Mouse (Mus musculus): Measurements from ENCODE around the gene Gm28551. TPM values are rescaled to one million over a fixed set of nuclear protein-coding genes. Genes with fewer than 3 reads are reported as not detected.
"Not testable (repeated sequence)": the region's sequence is repeated elsewhere in the genome, so short reads cannot be mapped to it uniquely, and the experiment has no call there.

Gm28551 gene
- 0.02 and 0.03 TPM in 2 replicates for polyA plus RNA-seq (2012; rRNA removed)
- polyA plus RNA-seq (2014; fragmentation: Nextera tagmentation; extraction: Ambion mirVana) = 0.19 and 0.28 TPM in 2 replicates

DNA sequence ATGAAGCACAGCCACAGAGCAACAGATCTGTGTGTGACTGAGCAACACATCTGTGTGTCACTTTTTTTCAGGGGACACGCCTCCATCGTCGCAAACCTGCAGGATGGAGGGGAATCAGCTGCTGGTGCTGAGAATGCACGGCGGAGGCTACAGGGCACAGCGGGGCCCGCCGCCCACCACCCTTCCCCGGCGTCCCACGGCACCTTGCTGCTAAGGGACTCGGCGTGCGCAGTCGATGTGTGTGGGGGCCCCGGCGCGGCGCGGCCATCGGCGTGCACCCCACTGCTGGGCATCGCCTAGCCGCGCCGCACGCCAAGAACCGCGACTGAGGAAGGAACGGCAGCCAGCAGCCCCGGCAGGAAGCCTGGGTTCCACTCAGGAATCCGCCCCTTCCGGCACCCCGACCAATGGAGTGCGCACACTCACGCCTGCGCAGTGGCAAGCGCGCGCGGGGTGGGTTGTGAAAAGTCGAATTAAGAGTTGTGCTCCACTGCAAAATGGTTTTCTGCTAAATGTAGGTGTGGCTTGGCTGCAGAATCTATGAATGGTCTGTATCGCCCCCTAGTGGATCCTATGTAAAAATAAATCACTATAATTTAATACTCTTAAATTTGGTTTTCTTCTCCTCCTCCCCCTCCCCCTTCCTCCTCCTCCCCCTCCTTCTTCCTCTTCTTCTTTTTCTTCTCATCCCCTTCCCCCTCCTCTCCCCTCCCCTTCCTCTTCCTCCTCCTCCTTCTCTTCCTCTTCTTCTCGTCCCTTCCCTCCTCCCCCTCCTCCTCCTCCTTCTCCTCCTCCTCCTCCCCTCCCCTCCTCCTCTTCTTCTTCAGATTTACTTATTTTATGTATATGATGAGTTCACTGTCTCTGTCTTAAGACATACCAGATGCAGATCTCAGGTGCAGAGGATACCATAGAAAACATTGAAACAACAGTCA, at the start of gene Gm28551, which contains the start of the genes Asdurf and Asnsd1:
Gm28551 (minus strand) TSS at position 341 of the 935 bp plus-strand sequence.
Asdurf (minus strand) TSS at position 293 of the 935 bp plus-strand sequence.
Asnsd1 (minus strand) TSS at position 426 of the 935 bp plus-strand sequence.
- peaks cover 9% of the 10 kb centered on the region for H3K36me3 ChIP-seq (replicated peaks; ENCODE audit: control insufficient read depth, insufficient read depth, low read depth)
- H3K27me3 ChIP-seq (ENCODE audit: control insufficient read depth, insufficient read depth, low read length) = no peaks in the 10 kb centered on the region
- ATAC-seq (ENCODE audit: insufficient read depth) (peak; percentile 100), DNase-seq (ENCODE audit: low read depth in 3 of 3, low spot score in 3 of 3) (peak; percentile 89 to 96 (median 91))
- H3K4me2 ChIP-seq (ENCODE audit: low read depth) = peak within 1 kb of the TSS; percentile 86
- WGBS (ENCODE audit: insufficient replicate concordance) = under 1% methylated on average over 43 of the region's 44 CpGs
- H3K9ac ChIP-seq (replicated peaks) = peak within 1 kb of the TSS; percentile 79
- H3K4me1 ChIP-seq (replicated peaks; ENCODE audit: control insufficient read depth in 2 of 2, insufficient read depth in 2 of 2, low read length in 1 of 2) = no peaks in the 10 kb centered on the region; a peak in 2 of 4 replicates
- no peaks in the 10 kb centered on the region for H3K9me3 ChIP-seq (ENCODE audit: control insufficient read depth, low read length)
- TF ChIP-seq EP300 (IDR thresholded peaks at IDR 0.05; ENCODE audit: low read depth) (no peak), CTCF (IDR thresholded peaks at IDR 0.05; ENCODE audit: low read depth) (peak; percentile 72)
- H3K4me3 ChIP-seq (ENCODE audit: insufficient read depth in 1 of 2, low read depth in 2 of 2, low read length in 2 of 2) = peak within 1 kb of the TSS; percentile 81 to 88
- H3K27ac ChIP-seq = peak within 1 kb of the TSS; percentile 88

DNA sequence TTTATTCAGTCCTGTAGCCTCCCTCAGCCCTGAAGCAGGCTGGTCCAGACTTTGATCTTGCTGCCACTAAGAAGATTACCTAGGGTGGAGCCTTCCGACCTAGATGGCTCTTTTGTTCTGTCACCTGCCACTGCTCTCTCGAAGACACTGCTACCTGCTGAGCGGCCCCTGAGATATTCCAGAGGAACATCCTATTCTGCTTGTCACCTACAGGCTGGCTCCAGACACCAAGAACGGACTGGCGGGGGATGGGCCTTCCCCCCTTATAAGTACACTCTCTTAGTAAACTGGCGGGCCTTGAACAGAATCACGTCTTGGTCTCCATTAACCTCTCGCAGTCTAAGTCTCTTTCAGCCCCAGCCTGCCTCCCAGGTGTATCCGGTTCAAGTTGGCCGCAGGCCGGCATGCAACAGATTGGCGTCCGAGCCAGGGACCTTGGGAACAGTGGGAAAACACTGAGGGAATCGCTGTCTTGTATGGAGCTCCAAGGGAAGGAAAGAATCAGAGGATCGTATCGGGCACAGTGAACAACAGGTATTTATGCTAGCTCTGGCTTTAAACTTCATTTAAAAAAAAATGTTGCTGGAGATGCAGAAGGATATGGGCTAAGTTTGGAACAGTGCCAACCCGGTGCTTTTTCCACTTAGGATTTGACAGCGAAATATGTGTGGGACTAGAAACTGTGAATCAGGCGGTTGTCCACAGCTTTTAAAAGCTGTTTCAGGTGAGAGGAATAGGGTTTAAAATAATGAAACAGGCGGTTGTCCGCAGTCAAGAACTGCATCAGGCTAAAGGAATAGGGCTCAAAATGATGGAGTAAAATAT, 41.7 kb upstream of the Gm28551 start:
- H3K27me3 ChIP-seq (ENCODE audit: control insufficient read depth, insufficient read depth, low read length); H3K4me3 ChIP-seq (ENCODE audit: insufficient read depth in 1 of 2, low read depth in 2 of 2, low read length in 2 of 2); H3K4me2 ChIP-seq (ENCODE audit: low read depth); H3K4me1 ChIP-seq (replicated peaks; ENCODE audit: control insufficient read depth in 2 of 2, insufficient read depth in 2 of 2, low read length in 1 of 2); DNase-seq (ENCODE audit: low read depth in 3 of 3, low spot score in 3 of 3); H3K27ac ChIP-seq; H3K9me3 ChIP-seq (ENCODE audit: control insufficient read depth, low read length); H3K9ac ChIP-seq (replicated peaks); H3K36me3 ChIP-seq (replicated peaks; ENCODE audit: control insufficient read depth, insufficient read depth, low read depth); ATAC-seq (ENCODE audit: insufficient read depth): not testable (repeated sequence)
- 42% methylated on average over 21 of the region's 21 CpGs for WGBS (ENCODE audit: insufficient replicate concordance)

DNA sequence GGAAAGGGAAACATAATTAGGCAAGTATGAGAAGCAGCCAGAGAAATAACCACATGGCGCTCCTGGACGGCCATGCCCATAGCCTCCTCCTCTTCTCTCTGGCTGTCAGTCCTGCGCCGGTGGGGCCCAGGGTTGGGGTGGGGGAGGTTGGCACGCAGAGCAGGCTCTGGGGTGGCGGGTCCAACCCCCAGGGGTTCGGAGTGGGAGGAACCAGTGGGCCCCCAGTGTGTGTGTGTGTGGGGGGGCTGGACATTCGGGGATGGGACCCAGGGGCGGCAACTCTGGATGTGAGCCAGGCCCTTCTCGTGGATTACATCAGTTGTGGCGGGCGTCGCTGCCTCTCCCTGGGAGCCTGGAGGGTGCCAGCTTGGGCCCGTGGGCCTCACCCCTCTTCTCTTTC, 36.3 kb upstream of the Gm28551 start:
- DNase-seq (ENCODE audit: low read depth in 3 of 3, low spot score in 3 of 3) (no peak), ATAC-seq (ENCODE audit: insufficient read depth) (no peak)
- Histone ChIP-seq H3K4me2 (ENCODE audit: low read depth) (no peak overlapping the region), H3K9me3 (ENCODE audit: control insufficient read depth, low read length) (no peaks in the 10 kb centered on the region), H3K4me1 (replicated peaks; ENCODE audit: control insufficient read depth in 2 of 2, insufficient read depth in 2 of 2, low read length in 1 of 2) (no peaks in the 10 kb centered on the region), H3K36me3 (replicated peaks; ENCODE audit: control insufficient read depth, insufficient read depth, low read depth) (no peaks in the 10 kb centered on the region), H3K27me3 (ENCODE audit: control insufficient read depth, insufficient read depth, low read length) (no peaks in the 10 kb centered on the region), H3K4me3 (ENCODE audit: insufficient read depth in 1 of 2, low read depth in 2 of 2, low read length in 2 of 2) (no peak overlapping the region), H3K27ac (no peak overlapping the region), H3K9ac (replicated peaks) (no peak overlapping the region)
- WGBS (ENCODE audit: insufficient replicate concordance) = 74% methylated on average over 14 of the region's 14 CpGs
- no peak for TF ChIP-seq EP300 (IDR thresholded peaks at IDR 0.05; ENCODE audit: low read depth)
- no peak for TF ChIP-seq CTCF (IDR thresholded peaks at IDR 0.05; ENCODE audit: low read depth)

DNA sequence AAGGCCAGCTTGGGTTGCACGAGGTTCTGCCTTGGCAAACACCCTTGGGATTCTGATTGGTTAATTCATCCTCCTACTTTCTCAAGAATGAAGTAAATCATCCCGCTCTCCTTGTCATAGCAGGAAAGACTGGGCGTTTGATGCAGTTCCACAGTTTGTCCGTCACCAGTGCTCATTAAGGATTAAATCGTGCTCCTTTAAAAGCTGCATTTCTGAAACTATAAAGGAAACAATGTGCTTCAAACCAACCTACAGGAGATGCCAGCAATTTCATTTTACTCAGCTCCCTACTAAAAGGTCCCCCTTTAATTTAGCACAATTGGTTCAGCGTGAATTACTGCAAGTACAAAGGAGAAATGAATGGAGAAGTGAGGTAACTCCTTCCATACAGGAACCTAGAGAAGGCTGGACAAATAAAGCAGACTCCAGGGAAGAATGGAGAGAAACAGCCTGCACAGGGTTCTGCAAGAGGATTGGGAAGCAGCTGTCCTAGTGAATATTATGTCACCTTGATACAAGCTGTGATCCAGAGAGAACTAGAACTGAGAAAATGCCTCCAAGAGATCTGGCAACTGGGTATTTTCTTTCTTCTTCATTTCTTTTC, 31.7 kb upstream of the Gm28551 start:
- WGBS (ENCODE audit: insufficient replicate concordance) = 55% methylated on average over 6 of the region's 6 CpGs
- Histone ChIP-seq H3K27ac (no peak overlapping the region), H3K4me1 (replicated peaks; ENCODE audit: control insufficient read depth in 2 of 2, insufficient read depth in 2 of 2, low read length in 1 of 2) (no peaks in the 10 kb centered on the region), H3K9me3 (ENCODE audit: control insufficient read depth, low read length) (no peaks in the 10 kb centered on the region), H3K27me3 (ENCODE audit: control insufficient read depth, insufficient read depth, low read length) (no peaks in the 10 kb centered on the region), H3K4me2 (ENCODE audit: low read depth) (no peak overlapping the region), H3K36me3 (replicated peaks; ENCODE audit: control insufficient read depth, insufficient read depth, low read depth) (no peaks in the 10 kb centered on the region), H3K9ac (replicated peaks) (no peak overlapping the region), H3K4me3 (ENCODE audit: insufficient read depth in 1 of 2, low read depth in 2 of 2, low read length in 2 of 2) (no peak overlapping the region)
- DNase-seq (ENCODE audit: low read depth in 3 of 3, low spot score in 3 of 3) = no peak
- TF ChIP-seq EP300 (IDR thresholded peaks at IDR 0.05; ENCODE audit: low read depth) (no peak), CTCF (IDR thresholded peaks at IDR 0.05; ENCODE audit: low read depth) (no peak)
- ATAC-seq (ENCODE audit: insufficient read depth) = no peak
